Mouse (Mus musculus): Measurements from ENCODE around the gene Dst. TPM values are rescaled to one million over a fixed set of nuclear protein-coding genes. Genes with fewer than 3 reads are reported as not detected.

Gene Dst
- polyA plus RNA-seq, 1 experiment from 2014 or later = 15.0 TPM

GRCm38 (mm10) chr1:34174517-34174916 is 266.5 kb downstream of the Dst start:
- no peak overlapping the region for H3K4me3 ChIP-seq
- H3K4me1 ChIP-seq = no peaks in the 10 kb centered on the region
- peaks cover 80% of the 10 kb centered on the region for H3K36me3 ChIP-seq
- DNase-seq (ENCODE audit: low spot score) = no peak
- H3K27ac ChIP-seq = no peak overlapping the region
- H3K9me3 ChIP-seq = no peaks in the 10 kb centered on the region
- H3K27me3 ChIP-seq (ENCODE audit: insufficient read depth, poor library complexity, severe bottlenecking) = no peaks in the 10 kb centered on the region
- WGBS = 95% methylated on average over 15 of the region's 15 CpGs

GRCm38 (mm10) chr1:34174961-34175360 is 266.9 kb downstream of the Dst start:
- WGBS = 77% methylated on average over 8 of the region's 8 CpGs

GRCm38 (mm10) chr1:34178022-34178727 is 270.1 kb downstream of the Dst start:
- H3K4me3 ChIP-seq = peak overlapping the region; percentile 32; the same call in 1 of the 2 replicates
- WGBS = 75% methylated on average over 41 of the region's 41 CpGs
- no peaks in the 10 kb centered on the region for H3K27me3 ChIP-seq (ENCODE audit: insufficient read depth, poor library complexity, severe bottlenecking)
- no peaks in the 10 kb centered on the region for H3K9me3 ChIP-seq
- no peaks in the 10 kb centered on the region for H3K4me1 ChIP-seq
- no peak for DNase-seq (ENCODE audit: low spot score)
- H3K36me3 ChIP-seq = peaks cover 74% of the 10 kb centered on the region
- H3K27ac ChIP-seq = peak overlapping the region; percentile 10; the same call in 1 of the 2 replicates

More at GRCm38 (mm10) chr1:34174961-34175360, 266.9 kb downstream of the Dst start:
- Histone ChIP-seq H3K36me3 (peaks cover 80% of the 10 kb centered on the region), H3K27ac (no peak overlapping the region), H3K9me3 (no peaks in the 10 kb centered on the region), H3K27me3 (ENCODE audit: insufficient read depth, poor library complexity, severe bottlenecking) (no peaks in the 10 kb centered on the region), H3K4me3 (no peak overlapping the region), H3K4me1 (no peaks in the 10 kb centered on the region)
- no peak for DNase-seq (ENCODE audit: low spot score)

- Histone ChIP-seq H3K9me3 (no peaks in the 10 kb centered on the region), H3K4me1 (no peaks in the 10 kb centered on the region), H3K27ac (no peak overlapping the region), H3K4me3 (no peak overlapping the region), H3K36me3 (peaks cover 58% of the 10 kb centered on the region), H3K27me3 (ENCODE audit: insufficient read depth, poor library complexity, severe bottlenecking) (no peaks in the 10 kb centered on the region)
- no peak for DNase-seq (ENCODE audit: low spot score)
- WGBS = 89% methylated on average over 19 of the region's 19 CpGs
These were observed 271.7 kb downstream of the Dst start for GRCm38 (mm10) chr1:34179756-34180155.

- DNase-seq (ENCODE audit: low spot score) = no peak
- no peak overlapping the region for H3K27ac ChIP-seq
- no peak overlapping the region for H3K4me3 ChIP-seq
- H3K9me3 ChIP-seq = no peaks in the 10 kb centered on the region
- no peaks in the 10 kb centered on the region for H3K27me3 ChIP-seq (ENCODE audit: insufficient read depth, poor library complexity, severe bottlenecking)
- H3K36me3 ChIP-seq = peaks cover 45% of the 10 kb centered on the region
- 84% methylated on average over 24 of the region's 24 CpGs for WGBS
- H3K4me1 ChIP-seq = no peaks in the 10 kb centered on the region
These were observed 274.6 kb downstream of the Dst start for GRCm38 (mm10) chr1:34182406-34183249.

GRCm38 (mm10) chr1:34183250-34183926 is 275.4 kb downstream of the Dst start:
- WGBS = 90% methylated on average over 12 of the region's 12 CpGs
- no peaks in the 10 kb centered on the region for H3K4me1 ChIP-seq
- no peaks in the 10 kb centered on the region for H3K9me3 ChIP-seq
- no peak for DNase-seq (ENCODE audit: low spot score)
- no peak overlapping the region for H3K27ac ChIP-seq
- H3K4me3 ChIP-seq = no peak overlapping the region
- H3K27me3 ChIP-seq (ENCODE audit: insufficient read depth, poor library complexity, severe bottlenecking) = no peaks in the 10 kb centered on the region
- H3K36me3 ChIP-seq = peaks cover 41% of the 10 kb centered on the region

- no peak for DNase-seq (ENCODE audit: low spot score)
- Histone ChIP-seq H3K36me3 (peaks cover 41% of the 10 kb centered on the region), H3K9me3 (no peaks in the 10 kb centered on the region), H3K4me3 (no peak overlapping the region), H3K27ac (no peak overlapping the region), H3K4me1 (no peaks in the 10 kb centered on the region), H3K27me3 (ENCODE audit: insufficient read depth, poor library complexity, severe bottlenecking) (no peaks in the 10 kb centered on the region)
- 44% methylated on average over 6 of the region's 6 CpGs for WGBS
These were observed 276.2 kb downstream of the Dst start for GRCm38 (mm10) chr1:34184266-34184665.

GRCm38 (mm10) chr1:34186033-34186432 is 278.0 kb downstream of the Dst start:
- H3K27me3 ChIP-seq (ENCODE audit: insufficient read depth, poor library complexity, severe bottlenecking) = no peaks in the 10 kb centered on the region
- 87% methylated on average over 6 of the region's 6 CpGs for WGBS
- no peak overlapping the region for H3K27ac ChIP-seq
- H3K9me3 ChIP-seq = no peaks in the 10 kb centered on the region
- no peaks in the 10 kb centered on the region for H3K4me1 ChIP-seq
- H3K36me3 ChIP-seq = peaks cover 40% of the 10 kb centered on the region
- no peak overlapping the region for H3K4me3 ChIP-seq
- DNase-seq (ENCODE audit: low spot score) = no peak

GRCm38 (mm10) chr1:34187501-34187900 is 279.5 kb downstream of the Dst start:
- Histone ChIP-seq H3K27me3 (ENCODE audit: insufficient read depth, poor library complexity, severe bottlenecking) (peaks cover 6% of the 10 kb centered on the region; the same call in 1 of the 2 replicates), H3K4me1 (no peaks in the 10 kb centered on the region), H3K9me3 (no peaks in the 10 kb centered on the region), H3K27ac (no peak overlapping the region), H3K4me3 (no peak overlapping the region), H3K36me3 (peaks cover 41% of the 10 kb centered on the region)
- 54% methylated on average over 5 of the region's 5 CpGs for WGBS
- no peak for DNase-seq (ENCODE audit: low spot score)

- H3K27ac ChIP-seq = no peak overlapping the region
- DNase-seq (ENCODE audit: low spot score) = no peak
- H3K4me3 ChIP-seq = no peak overlapping the region
- no peaks in the 10 kb centered on the region for H3K4me1 ChIP-seq
- 86% methylated on average over 16 of the region's 16 CpGs for WGBS
- H3K9me3 ChIP-seq = no peaks in the 10 kb centered on the region
- peaks cover 50% of the 10 kb centered on the region for H3K36me3 ChIP-seq
- H3K27me3 ChIP-seq (ENCODE audit: insufficient read depth, poor library complexity, severe bottlenecking) = peaks cover 6% of the 10 kb centered on the region; the same call in 1 of the 2 replicates
These were observed 280.8 kb downstream of the Dst start for GRCm38 (mm10) chr1:34188721-34189236.

- peaks cover 52% of the 10 kb centered on the region for H3K36me3 ChIP-seq
- no peak overlapping the region for H3K27ac ChIP-seq
These were observed 281.3 kb downstream of the Dst start for GRCm38 (mm10) chr1:34189318-34189717.

GRCm38 (mm10) chr1:34189970-34190369 is 281.9 kb downstream of the Dst start:
- H3K4me1 ChIP-seq = no peaks in the 10 kb centered on the region
- no peak overlapping the region for H3K27ac ChIP-seq
- peaks cover 52% of the 10 kb centered on the region for H3K36me3 ChIP-seq
- H3K4me3 ChIP-seq = no peak overlapping the region
- 56% methylated on average over 7 of the region's 7 CpGs for WGBS
- DNase-seq (ENCODE audit: low spot score) = no peak
- peaks cover 6% of the 10 kb centered on the region; the same call in 1 of the 2 replicates for H3K27me3 ChIP-seq (ENCODE audit: insufficient read depth, poor library complexity, severe bottlenecking)
- no peaks in the 10 kb centered on the region for H3K9me3 ChIP-seq

More at GRCm38 (mm10) chr1:34189318-34189717, 281.3 kb downstream of the Dst start:
- no peak for DNase-seq (ENCODE audit: low spot score)
- Histone ChIP-seq H3K4me3 (no peak overlapping the region), H3K4me1 (no peaks in the 10 kb centered on the region), H3K9me3 (no peaks in the 10 kb centered on the region), H3K27me3 (ENCODE audit: insufficient read depth, poor library complexity, severe bottlenecking) (peaks cover 6% of the 10 kb centered on the region; the same call in 1 of the 2 replicates)
- 64% methylated on average over 14 of the region's 14 CpGs for WGBS

All from heart, embryonic 10.5 days (tissue).